Comparison of ENCODE assay signal across 8 mouse cellular contexts in genomic region chr7:116333713-116334668, GRCm38 (mm10). TPM values are rescaled to one million over a fixed set of nuclear protein-coding genes. Genes with fewer than 3 reads are reported as not detected.
DNase-seq lines count a peak whose midpoint lies in the region; ATAC-seq and TF ChIP-seq lines count a peak whose summit lies in the region.

Rps13 (minus strand) TSS chr7:116334195.

- TF ChIP-seq POLR2A in limb, embryonic 14.5 days (IDR thresholded peaks at IDR 0.05; ENCODE audit: borderline replicate concordance, extremely low read depth, insufficient read depth, insufficient read length) = peak; percentile 97; the same call in 1 of the 2 replicates

- no peaks in the 10 kb centered on the region for H3K9me3 ChIP-seq in embryonic facial prominence, embryonic 14.5 days (ENCODE audit: control insufficient read depth, low read length)
- H3K9me3 ChIP-seq in limb, embryonic 14.5 days (ENCODE audit: control insufficient read depth, low read length) = no peaks in the 10 kb centered on the region
- no peaks in the 10 kb centered on the region for H3K9me3 ChIP-seq in midbrain, postnatal 0 days (ENCODE audit: low read length)

- peak within 1 kb of the TSS; percentile 99 for H3K9ac ChIP-seq in embryonic facial prominence, embryonic 14.5 days (ENCODE audit: low read depth, low read length)
- H3K9ac ChIP-seq in limb, embryonic 14.5 days (ENCODE audit: low read depth, low read length, severe bottlenecking) = peak within 1 kb of the TSS; percentile 95
- H3K9ac ChIP-seq in midbrain, postnatal 0 days (replicated peaks; ENCODE audit: low read length, poor library complexity, severe bottlenecking) = peak within 1 kb of the TSS; percentile 84

- peak; percentile 99 for ATAC-seq in embryonic facial prominence, embryonic 14.5 days (ENCODE audit: low read depth)
- ATAC-seq in limb, embryonic 14.5 days (ENCODE audit: low FRiP score, low read depth) = peak; percentile 98
- ATAC-seq in midbrain, postnatal 0 days (ENCODE audit: low FRiP score) = peak; percentile 99

- peak within 1 kb of the TSS; percentile 83 for H3K4me2 ChIP-seq in embryonic facial prominence, embryonic 14.5 days (ENCODE audit: low read depth, low read length)
- peak within 1 kb of the TSS; percentile 82 for H3K4me2 ChIP-seq in limb, embryonic 14.5 days (replicated peaks; ENCODE audit: low read depth, low read length, severe bottlenecking)
- H3K4me2 ChIP-seq in midbrain, postnatal 0 days (ENCODE audit: low read depth, low read length, poor library complexity, severe bottlenecking) = peak within 1 kb of the TSS; percentile 58

- H3K27me3 ChIP-seq in embryonic facial prominence, embryonic 14.5 days (replicated peaks; ENCODE audit: control insufficient read depth, insufficient read depth, low read length) = no peaks in the 10 kb centered on the region
- no peaks in the 10 kb centered on the region for H3K27me3 ChIP-seq in limb, embryonic 14.5 days (ENCODE audit: control insufficient read depth, insufficient read depth, low read length)
- no peaks in the 10 kb centered on the region for H3K27me3 ChIP-seq in midbrain, postnatal 0 days (ENCODE audit: insufficient read depth, low read length)

- peak within 1 kb of the TSS; percentile 87 for H3K4me3 ChIP-seq in embryonic facial prominence, embryonic 14.5 days (ENCODE audit: low read depth, low read length)
- H3K4me3 ChIP-seq in limb, embryonic 14.5 days (replicated peaks; ENCODE audit: low read length) = peak within 1 kb of the TSS; percentile 90
- H3K4me3 ChIP-seq in midbrain, postnatal 0 days (ENCODE audit: low read depth, low read length) = peak within 1 kb of the TSS; percentile 63

- TF ChIP-seq CTCF in midbrain, postnatal 0 days (IDR thresholded peaks at IDR 0.05) = no peak

- peaks cover 46% of the 10 kb centered on the region for H3K36me3 ChIP-seq in embryonic facial prominence, embryonic 14.5 days (ENCODE audit: control insufficient read depth, insufficient read depth, low read length)
- H3K36me3 ChIP-seq in limb, embryonic 14.5 days (ENCODE audit: control insufficient read depth, insufficient read depth, low read length) = peaks cover 41% of the 10 kb centered on the region
- H3K36me3 ChIP-seq in midbrain, postnatal 0 days (ENCODE audit: insufficient read depth, low read length) = peaks cover 18% of the 10 kb centered on the region; the same call in 1 of the 2 replicates

- H3K27ac ChIP-seq in embryonic facial prominence, embryonic 14.5 days (replicated peaks; ENCODE audit: low read depth, low read length) = peak within 1 kb of the TSS; percentile 85
- peak within 1 kb of the TSS; percentile 79 for H3K27ac ChIP-seq in limb, embryonic 14.5 days (replicated peaks; ENCODE audit: low read depth, low read length)
- H3K27ac ChIP-seq in midbrain, postnatal 0 days (ENCODE audit: low read depth, low read length) = peak within 1 kb of the TSS; percentile 81

- under 1% methylated on average over 65 of the region's 78 CpGs for WGBS in embryonic facial prominence, embryonic 14.5 days
- WGBS in limb, embryonic 14.5 days = under 1% methylated on average over 78 of the region's 78 CpGs
- under 1% methylated on average over 77 of the region's 78 CpGs for WGBS in midbrain, postnatal 0 days

- peaks cover 16% of the 10 kb centered on the region for H3K4me1 ChIP-seq in embryonic facial prominence, embryonic 14.5 days (ENCODE audit: control insufficient read depth, insufficient read depth, low read length)
- peaks cover 7% of the 10 kb centered on the region; the same call in 1 of the 2 replicates for H3K4me1 ChIP-seq in limb, embryonic 14.5 days (ENCODE audit: control insufficient read depth, insufficient read depth, low read length)
- H3K4me1 ChIP-seq in midbrain, postnatal 0 days (ENCODE audit: insufficient read depth, low read length) = peaks cover 4% of the 10 kb centered on the region; the same call in 1 of the 2 replicates

- DNase-seq in 3T3-L1 (ENCODE audit: low read depth, low spot score) = peak; percentile 94
- peak; percentile 85 to 96 for DNase-seq in adrenal gland, postnatal 4 days (ENCODE audit: low spot score in 2 of 2)
- DNase-seq in embryonic facial prominence, embryonic 14.5 days (ENCODE audit: low spot score) = peak; percentile 98
- DNase-seq in heart, adult 8-10 months (ENCODE audit: low spot score) = peak; percentile 97
- DNase-seq in kidney, adult 9 months = peak; percentile 98
- DNase-seq in limb, embryonic 14.5 days (ENCODE audit: low spot score) = peak; percentile 98
- peak; percentile 98 for DNase-seq in midbrain, postnatal 0 days (ENCODE audit: low spot score)
- DNase-seq in spleen, postnatal 14 days (ENCODE audit: low spot score in 2 of 2) = peak; percentile 94 to 97

RNA-seq across cellular contexts. Expression of gene Rps13, which starts in this region (rescaled TPM):
- 100 to 1,000 TPM; 635 to 691 TPM for total RNA-seq in adrenal gland, postnatal 4 days (2021)
- polyA plus RNA-seq in embryonic facial prominence, embryonic 14.5 days (2014; fragmentation: Nextera tagmentation; extraction: Ambion mirVana) = 864 and 873 TPM in 2 replicates
- 100 to 1,000 TPM; 323 to 407 (median 359) TPM for total RNA-seq in heart, adult 8-10 months (2022)
- polyA plus RNA-seq in limb, embryonic 14.5 days (2012; rRNA removed) = 952 and 1,380 TPM in 2 replicates
- polyA plus RNA-seq in limb, embryonic 14.5 days (2014; fragmentation: Nextera tagmentation; extraction: Ambion mirVana) = 930 and 1,010 TPM in 2 replicates
- total RNA-seq in midbrain, postnatal 0 days (2014; rRNA removed) = 171 and 256 TPM in 2 replicates
- 474 and 484 TPM in 2 replicates for polyA plus RNA-seq in midbrain, postnatal 0 days (2015; fragmentation: Nextera tagmentation; extraction: Ambion mirVana)

Comparison
In these comparisons a context has a peak if more than half of its experiments do, and no peak if none do; other contexts are left out.
1. Peak in every context shown above with its lines: DNase-seq, ATAC-seq, H3K4me3 ChIP-seq and H3K27ac ChIP-seq.